Mouse (Mus musculus): Measurements from ENCODE around the gene Gm20834. TPM values are rescaled to one million over a fixed set of nuclear protein-coding genes. Genes with fewer than 3 reads are reported as not detected.
"Not testable (repeated sequence)": the region's sequence is repeated elsewhere in the genome, so short reads cannot be mapped to it uniquely, and the experiment has no call there.

The Gm20834 gene
- not detected for polyA plus RNA-seq (2017; shearing (Covaris generic))

DNA sequence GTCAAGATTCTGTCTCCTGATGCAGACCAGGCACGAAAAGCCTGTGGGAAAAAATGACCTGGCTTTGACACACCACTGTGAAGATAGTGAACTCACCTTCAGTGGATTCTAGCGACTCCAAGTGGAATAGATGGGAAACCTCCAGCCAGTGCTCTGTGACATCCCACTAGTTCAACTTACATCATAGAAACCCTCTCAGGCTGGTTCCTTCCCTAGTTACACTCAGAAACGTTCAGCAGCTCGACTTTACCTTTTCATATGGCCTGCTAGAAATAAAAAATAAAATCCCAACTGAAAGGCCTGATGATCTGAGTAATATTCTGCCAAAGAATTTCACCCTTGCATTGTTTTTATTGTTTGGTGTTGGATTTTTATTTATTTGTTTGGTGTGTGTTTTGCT lies at the start of gene Gm20834:
Gene Gm20834 (minus strand): TSS at position 101 of the 400 bp plus-strand sequence.
- ATAC-seq = not testable (repeated sequence)

Other genes with a start within 250 kb of the Gm20834 start
- gene Gm21310, start 177.4 kb downstream of the Gm20834 start, polyA plus RNA-seq (2017; shearing (Covaris generic)) = not detected
- not detected for gene Gm28510, start 88.1 kb upstream of the Gm20834 start, polyA plus RNA-seq (2017; shearing (Covaris generic))
- gene Gm20737, start 211.5 kb upstream of the Gm20834 start, polyA plus RNA-seq (2017; shearing (Covaris generic)) = not detected
- not detected for gene Gm21775, start 228.9 kb upstream of the Gm20834 start, polyA plus RNA-seq (2017; shearing (Covaris generic))